Mouse (Mus musculus) neural tube, embryonic 13.5 days (tissue): Measurements from ENCODE around the gene Gsk3a. TPM values are rescaled to one million over a fixed set of nuclear protein-coding genes. Genes with fewer than 3 reads are reported as not detected.

Experiments
- ATAC-seq: fragments of 200-750 bp; cut with Nextera tagmentation; 2 replicates; pipeline ENCODE4 v1.8.0; 2017; ENCODE audit warnings: low read depth, mild to moderate bottlenecking, moderate TSS enrichment, moderate library complexity
- H3K27ac ChIP-seq: fragments of 300-500 bp; sonication (generic); replicated peaks from 2 replicates; pipeline ENCODE4 v1.5.1; 2015; ENCODE audit warnings: moderate library complexity, mild to moderate bottlenecking, inconsistent platforms
- H3K27me3 ChIP-seq: fragments of 300-500 bp; sonication (generic); 2 replicates; pipeline ENCODE4 v1.6.1; 2015; ENCODE audit warnings: mild to moderate bottlenecking, inconsistent platforms
- H3K36me3 ChIP-seq: fragments of 300-500 bp; sonication (generic); 2 replicates; pipeline ENCODE4 v1.6.1; 2015; ENCODE audit warnings: mild to moderate bottlenecking, inconsistent platforms
- H3K4me1 ChIP-seq: fragments of 300-500 bp; sonication (generic); replicated peaks from 2 replicates; pipeline ENCODE4 v1.6.1; 2015; ENCODE audit warnings: inconsistent platforms
- H3K4me2 ChIP-seq: fragments of 300-500 bp; sonication (generic); 2 replicates; pipeline ENCODE4 v1.6.1; 2015; ENCODE audit warnings: inconsistent platforms, mild to moderate bottlenecking, moderate library complexity
- H3K4me3 ChIP-seq: fragments of 300-500 bp; sonication (generic); 2 replicates; pipeline ENCODE4 v1.5.1; 2015; ENCODE audit warnings: mild to moderate bottlenecking, inconsistent platforms
- H3K9ac ChIP-seq: fragments of 300-500 bp; sonication (generic); 2 replicates; pipeline ENCODE4 v1.6.1; 2015; ENCODE audit warnings: moderate library complexity, mild to moderate bottlenecking, inconsistent platforms
- H3K9me3 ChIP-seq: fragments of 300-500 bp; sonication (generic); 2 replicates; pipeline ENCODE4 v1.6.1; 2016; ENCODE audit warnings: inconsistent platforms
- WGBS: fragments of 180-500 bp; shearing (Covaris S2); methylation state at CpG from one replicate; pipeline ENCODE4 v1.1.7; 2015; 5-methylcytosine and 5-hydroxymethylcytosine counted together
- polyA plus RNA-seq: library from polyadenylated mRNA; unstranded; fragments of >200 nt; fragmentation: Nextera tagmentation; extraction: Ambion mirVana; gene quantifications from 2 replicates; pipeline ENCODE4 v1.2.1, GENCODE M21; 2015

Gene Gsk3a
- polyA plus RNA-seq, 1 experiment from 2014 or later = 16.8 TPM

- ATAC-seq = peak; percentile 95
- Histone ChIP-seq H3K27me3 (no peaks in the 10 kb centered on the region), H3K4me3 (peak within 1 kb of the TSS; percentile 77), H3K4me2 (peak within 1 kb of the TSS; percentile 85), H3K9ac (peak within 1 kb of the TSS; percentile 82), H3K36me3 (peaks cover 30% of the 10 kb centered on the region), H3K4me1 (peaks cover 39% of the 10 kb centered on the region), H3K27ac (peak within 1 kb of the TSS; percentile 91), H3K9me3 (no peaks in the 10 kb centered on the region)
- WGBS = under 1% methylated on average over 43 of the region's 45 CpGs
These were observed 16.4 kb downstream of the Gsk3a start, which contains the start of gene Zfp526 for GRCm38 (mm10) chr7:25221102-25221883. Zfp526 (plus strand) TSS chr7:25221425.

- Histone ChIP-seq H3K27me3 (no peaks in the 10 kb centered on the region), H3K9ac (peak within 1 kb of the TSS; percentile 82), H3K9me3 (no peaks in the 10 kb centered on the region), H3K36me3 (peaks cover 29% of the 10 kb centered on the region), H3K4me1 (peaks cover 39% of the 10 kb centered on the region), H3K4me2 (peak within 1 kb of the TSS; percentile 85), H3K4me3 (peak within 1 kb of the TSS; percentile 77), H3K27ac (peak within 1 kb of the TSS; percentile 91)
- 0 out of 2 replicates have a peak, but pooled peaks have one; percentile 4 for ATAC-seq
- WGBS = 8% methylated on average over 20 of the region's 20 CpGs
These were observed 17.1 kb downstream of the Gsk3a start, which contains the start of gene Dedd2 for GRCm38 (mm10) chr7:25220457-25221101. Dedd2 (minus strand) TSS chr7:25220615.

GRCm38 (mm10) chr7:25219756-25220456, 17.7 kb downstream of the Gsk3a start:
- Histone ChIP-seq H3K36me3 (peaks cover 29% of the 10 kb centered on the region), H3K4me3 (peak overlapping the region; percentile 77), H3K9ac (peak overlapping the region; percentile 80), H3K27ac (peak overlapping the region; percentile 91), H3K4me1 (peaks cover 39% of the 10 kb centered on the region), H3K27me3 (no peaks in the 10 kb centered on the region), H3K4me2 (peak overlapping the region; percentile 85), H3K9me3 (no peaks in the 10 kb centered on the region)
- 3% methylated on average over 31 of the region's 31 CpGs for WGBS
- ATAC-seq = peak; percentile 67

- peak overlapping the region; percentile 85 for H3K4me2 ChIP-seq
- H3K4me1 ChIP-seq = peaks cover 39% of the 10 kb centered on the region
- H3K27me3 ChIP-seq = no peaks in the 10 kb centered on the region
- ATAC-seq = peak; percentile 40
- no peaks in the 10 kb centered on the region for H3K9me3 ChIP-seq
- H3K4me3 ChIP-seq = peak overlapping the region; percentile 77
- H3K36me3 ChIP-seq = peaks cover 26% of the 10 kb centered on the region
- peak overlapping the region; percentile 80 for H3K9ac ChIP-seq
- under 1% methylated on average over 16 of the region's 16 CpGs for WGBS
- peak overlapping the region; percentile 65 for H3K27ac ChIP-seq
These were observed 18.3 kb downstream of the Gsk3a start for GRCm38 (mm10) chr7:25219416-25219750.

- peak overlapping the region; percentile 77 for H3K4me3 ChIP-seq
- H3K4me2 ChIP-seq = peak overlapping the region; percentile 85
- peak overlapping the region; percentile 74 for H3K27ac ChIP-seq
- no peaks in the 10 kb centered on the region for H3K9me3 ChIP-seq
- no peaks in the 10 kb centered on the region for H3K27me3 ChIP-seq
- peak; percentile 44 for ATAC-seq
- WGBS = under 1% methylated on average over 53 of the region's 53 CpGs
- H3K36me3 ChIP-seq = peaks cover 28% of the 10 kb centered on the region
- peaks cover 39% of the 10 kb centered on the region for H3K4me1 ChIP-seq
- peak overlapping the region; percentile 80 for H3K9ac ChIP-seq
These were observed 18.8 kb downstream of the Gsk3a start for GRCm38 (mm10) chr7:25218705-25219415.

GRCm38 (mm10) chr7:25217653-25218395, 19.8 kb downstream of the Gsk3a start:
- H3K27ac ChIP-seq = no peak overlapping the region
- H3K36me3 ChIP-seq = peaks cover 35% of the 10 kb centered on the region
- peaks cover 38% of the 10 kb centered on the region for H3K4me1 ChIP-seq
- 71% methylated on average over 12 of the region's 12 CpGs for WGBS
- peak overlapping the region; percentile 8; the same call in 1 of the 2 replicates for H3K9ac ChIP-seq
- no peaks in the 10 kb centered on the region for H3K9me3 ChIP-seq
- ATAC-seq = no peak
- no peaks in the 10 kb centered on the region for H3K27me3 ChIP-seq
- H3K4me2 ChIP-seq = peak overlapping the region; percentile 85
- peak overlapping the region; percentile 77 for H3K4me3 ChIP-seq

GRCm38 (mm10) chr7:25214172-25214571, 23.5 kb downstream of the Gsk3a start:
- Histone ChIP-seq H3K4me2 (no peak overlapping the region), H3K4me1 (peaks cover 15% of the 10 kb centered on the region), H3K9ac (no peak overlapping the region), H3K4me3 (no peak overlapping the region), H3K27ac (no peak overlapping the region), H3K27me3 (no peaks in the 10 kb centered on the region), H3K36me3 (peaks cover 65% of the 10 kb centered on the region), H3K9me3 (no peaks in the 10 kb centered on the region)
- WGBS = 91% methylated on average over 2 of the region's 2 CpGs
- ATAC-seq = no peak

- no peak for ATAC-seq
- Histone ChIP-seq H3K27ac (no peak overlapping the region), H3K4me2 (no peak overlapping the region), H3K9me3 (no peaks in the 10 kb centered on the region), H3K4me1 (peaks cover 5% of the 10 kb centered on the region), H3K36me3 (peaks cover 75% of the 10 kb centered on the region), H3K27me3 (no peaks in the 10 kb centered on the region), H3K4me3 (no peak overlapping the region), H3K9ac (no peak overlapping the region)
- 78% methylated on average over 3 of the region's 3 CpGs for WGBS
These were observed 24.6 kb downstream of the Gsk3a start for GRCm38 (mm10) chr7:25213099-25213498.

GRCm38 (mm10) chr7:25210482-25210881, 27.2 kb downstream of the Gsk3a start:
- 89% methylated on average over 4 of the region's 4 CpGs for whole genome bisulfite sequencing
- Histone ChIP-seq H3K27ac (no peak overlapping the region), H3K27me3 (no peaks in the 10 kb centered on the region), H3K4me2 (no peak overlapping the region), H3K4me3 (no peak overlapping the region), H3K4me1 (no peaks in the 10 kb centered on the region), H3K9me3 (no peaks in the 10 kb centered on the region), H3K36me3 (peaks cover 83% of the 10 kb centered on the region), H3K9ac (no peak overlapping the region)
- no peak for ATAC-seq

- Histone ChIP-seq H3K4me3 (no peak overlapping the region), H3K9ac (no peak overlapping the region), H3K27ac (no peak overlapping the region), H3K4me1 (no peaks in the 10 kb centered on the region), H3K9me3 (no peaks in the 10 kb centered on the region), H3K36me3 (peaks cover 82% of the 10 kb centered on the region), H3K4me2 (no peak overlapping the region), H3K27me3 (no peaks in the 10 kb centered on the region)
- 75% methylated on average over 3 of the region's 3 CpGs for WGBS
- ATAC-seq = no peak
These were observed 28.5 kb downstream of the Gsk3a start for GRCm38 (mm10) chr7:25209161-25209622.
